Mouse (Mus musculus): ENCODE measurements around the gene Wnt4.

Gene Wnt4

GRCm38 (mm10) chr4:137277166-137277513 lies at the start of gene Wnt4:
Gene Wnt4, plus strand, starts transcription at chr4:137277489.
- DNase-seq, result peak; percentile 57

GRCm38 (mm10) chr4:137228566-137229115 lies 48.6 kb upstream of the Wnt4 start:
- no peak for DNase-seq

GRCm38 (mm10) chr4:137231494-137232470 lies 45.5 kb upstream of the Wnt4 start:
- DNase-seq, result no peak

GRCm38 (mm10) chr4:137233632-137234031 lies 43.7 kb upstream of the Wnt4 start:
- DNase-seq, result no peak

- no peak for DNase-seq
Observed at GRCm38 (mm10) chr4:137234444-137234843, 42.8 kb upstream of the Wnt4 start.

GRCm38 (mm10) chr4:137235368-137235767 lies 41.9 kb upstream of the Wnt4 start:
- DNase-seq, result no peak

- DNase-seq, result no peak
Observed at GRCm38 (mm10) chr4:137244883-137245282, 32.4 kb upstream of the Wnt4 start.

GRCm38 (mm10) chr4:137250333-137250732 lies 27.0 kb upstream of the Wnt4 start:
- no peak for DNase-seq

GRCm38 (mm10) chr4:137250849-137251248 lies 26.4 kb upstream of the Wnt4 start:
- no peak for DNase-seq

GRCm38 (mm10) chr4:137253601-137254000 lies 23.7 kb upstream of the Wnt4 start:
- DNase-seq, result no peak

- DNase-seq, result no peak
Observed at GRCm38 (mm10) chr4:137254206-137254976, 22.9 kb upstream of the Wnt4 start.

GRCm38 (mm10) chr4:137255568-137255967 lies 21.7 kb upstream of the Wnt4 start:
- no peak for DNase-seq

GRCm38 (mm10) chr4:137261826-137262225 lies 15.5 kb upstream of the Wnt4 start:
- no peak for DNase-seq

GRCm38 (mm10) chr4:137264066-137264465 lies 13.2 kb upstream of the Wnt4 start:
- DNase-seq, result no peak

GRCm38 (mm10) chr4:137265116-137265515 lies 12.2 kb upstream of the Wnt4 start:
- no peak for DNase-seq

GRCm38 (mm10) chr4:137268541-137268940 lies 8.7 kb upstream of the Wnt4 start:
- DNase-seq, result no peak

- no peak for DNase-seq
Observed at GRCm38 (mm10) chr4:137271856-137272255, 5.4 kb upstream of the Wnt4 start.

GRCm38 (mm10) chr4:137274304-137274703 lies 3.0 kb upstream of the Wnt4 start:
- no peak for DNase-seq

- no peak for DNase-seq
Observed at GRCm38 (mm10) chr4:137276443-137277165, 685 bp upstream of the Wnt4 start.

GRCm38 (mm10) chr4:137277600-137278143 lies 383 bp downstream of the Wnt4 start:
- DNase-seq, result no peak

GRCm38 (mm10) chr4:137278144-137279040 lies 1.1 kb downstream of the Wnt4 start:
- DNase-seq, result no peak

Data from liver (tissue).